Mouse (Mus musculus): Measurements from ENCODE around the gene Iqcf1.
"Not testable (repeated sequence)": the region's sequence is repeated elsewhere in the genome, so short reads cannot be mapped to it uniquely, and the experiment has no call there.

Iqcf1 gene

DNA sequence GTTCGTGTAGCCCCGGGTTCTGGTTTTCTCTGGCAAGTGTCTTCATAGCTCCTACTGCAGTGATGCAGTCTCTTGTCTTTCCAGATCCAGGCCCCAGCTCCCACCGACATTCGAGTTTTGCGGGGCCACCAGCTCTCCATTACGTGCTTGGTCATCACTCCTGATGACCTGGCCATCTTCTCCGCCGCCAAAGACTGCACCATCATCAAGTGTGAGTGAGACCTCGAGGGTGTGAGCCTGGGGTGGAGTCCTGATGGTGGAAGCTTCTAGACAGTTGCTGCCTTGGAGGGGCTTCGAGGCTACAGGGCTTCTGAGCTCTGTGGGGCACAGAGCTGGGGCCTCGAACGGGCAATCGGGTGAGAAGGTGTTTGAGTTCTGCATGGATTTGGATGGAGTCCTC lies 18.1 kb upstream of the Iqcf1 start:
- DNase-seq (ENCODE audit: extremely low read depth, insufficient read length, low spot score) = no peak

DNA sequence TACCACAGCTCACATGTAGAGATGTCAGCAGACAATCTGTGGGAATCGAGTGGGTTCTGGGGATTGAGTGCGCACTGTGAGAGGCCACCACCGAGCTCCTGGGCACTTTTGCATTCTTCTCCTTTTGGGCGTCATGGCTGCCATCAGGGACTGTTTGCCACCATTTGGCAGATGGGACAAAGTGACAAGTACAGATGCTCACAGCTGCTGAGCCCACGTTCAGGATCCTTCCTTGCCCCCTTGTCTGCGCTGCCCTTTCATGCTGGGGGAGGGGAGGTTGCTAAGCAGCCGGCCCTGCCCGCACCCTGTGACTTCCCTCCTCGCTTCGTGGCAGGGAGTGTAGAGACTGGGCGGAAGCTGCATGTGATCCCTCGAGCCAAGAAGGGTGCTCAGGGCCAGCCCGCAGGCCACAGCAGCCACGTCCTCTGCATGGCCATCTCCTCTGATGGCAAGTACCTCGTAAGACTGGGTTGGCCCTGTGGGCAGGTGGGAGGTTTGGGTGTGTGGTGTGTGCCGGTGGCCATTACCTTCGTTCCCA lies 17.1 kb upstream of the Iqcf1 start:
- DNase-seq (ENCODE audit: extremely low read depth, insufficient read length, low spot score) = no peak

DNA sequence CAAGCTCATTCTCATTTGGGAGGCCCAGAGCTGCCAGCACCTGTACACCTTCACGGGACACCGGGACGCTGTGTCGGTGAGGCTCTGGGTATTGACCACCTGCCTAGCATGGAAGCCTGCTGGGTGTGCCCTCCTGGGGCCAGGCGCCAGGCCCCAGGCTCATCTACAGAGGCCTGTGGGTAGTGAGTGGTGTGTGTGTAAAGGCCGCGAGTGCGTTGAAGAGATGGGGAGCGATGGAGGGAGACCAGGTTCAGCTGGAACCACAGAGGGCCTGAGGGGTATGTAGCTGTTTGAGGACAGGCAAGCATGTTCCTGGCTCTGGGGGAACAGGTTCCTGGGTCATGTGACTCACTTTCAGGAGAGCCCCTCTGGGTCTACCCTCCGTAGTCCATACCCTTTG lies 16.6 kb upstream of the Iqcf1 start:
- no peak for DNase-seq (ENCODE audit: extremely low read depth, insufficient read length, low spot score)

DNA sequence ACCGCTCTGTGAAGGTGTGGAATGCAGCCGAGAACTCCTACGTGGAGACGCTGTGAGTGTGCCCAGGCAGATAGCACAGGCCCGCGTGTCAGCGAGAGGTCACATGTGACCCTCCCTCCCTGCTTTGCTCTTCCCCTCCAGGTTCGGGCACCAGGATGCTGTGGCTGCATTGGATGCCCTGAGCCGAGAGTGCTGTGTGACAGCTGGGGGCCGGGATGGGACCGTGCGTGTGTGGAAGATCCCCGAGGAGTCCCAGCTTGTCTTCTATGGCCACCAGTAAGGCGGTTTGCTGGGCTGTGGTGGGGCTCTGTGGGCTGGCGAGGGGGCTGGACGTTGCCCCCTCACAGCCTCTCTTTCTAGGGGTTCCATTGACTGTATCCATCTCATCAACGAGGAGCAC lies 16.2 kb upstream of the Iqcf1 start:
- DNase-seq (ENCODE audit: extremely low read depth, insufficient read length, low spot score) = no peak

DNA sequence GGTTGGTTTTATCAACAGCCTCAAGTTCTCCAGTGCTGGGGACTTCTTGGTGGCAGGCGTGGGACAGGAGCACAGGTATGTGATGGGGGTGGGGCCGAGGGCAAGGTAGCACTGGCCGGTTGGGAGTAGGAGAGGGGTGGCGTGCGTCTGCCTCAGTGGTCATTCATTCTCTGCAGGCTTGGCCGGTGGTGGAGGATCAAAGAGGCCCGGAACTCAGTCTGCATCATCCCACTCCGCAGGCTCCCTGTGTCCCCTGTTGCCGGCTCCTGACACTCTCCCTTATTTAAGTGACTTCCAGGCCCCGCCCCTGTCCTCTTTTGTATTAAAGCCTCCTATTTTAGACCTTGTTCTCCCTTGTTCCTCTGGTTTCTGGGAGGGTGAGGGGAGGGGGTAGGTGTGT lies 14.7 kb upstream of the Iqcf1 start:
- DNase-seq (ENCODE audit: extremely low read depth, insufficient read length, low spot score) = no peak

DNA sequence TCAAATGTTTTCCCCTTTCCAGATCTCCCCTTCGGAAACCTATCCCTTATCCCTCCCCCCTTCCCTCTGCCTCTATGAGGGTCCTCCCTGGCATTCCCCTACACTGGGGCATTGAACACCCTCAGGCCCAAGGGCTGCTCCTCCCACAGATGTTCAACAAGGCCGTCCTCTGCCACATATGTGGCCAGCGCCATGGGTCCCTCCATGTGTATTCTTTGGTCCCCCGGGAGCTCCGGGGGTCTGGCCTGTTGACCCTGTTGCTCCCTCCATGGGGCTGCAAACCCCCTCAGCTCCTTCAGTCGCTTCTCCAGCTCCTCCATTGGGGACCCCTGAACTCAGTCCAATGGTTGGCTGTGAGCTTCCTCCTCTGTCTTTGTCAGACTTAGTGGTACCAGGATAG lies 12.2 kb upstream of the Iqcf1 start:
- DNase-seq (ENCODE audit: extremely low read depth, insufficient read length, low spot score) = not testable (repeated sequence)

DNA sequence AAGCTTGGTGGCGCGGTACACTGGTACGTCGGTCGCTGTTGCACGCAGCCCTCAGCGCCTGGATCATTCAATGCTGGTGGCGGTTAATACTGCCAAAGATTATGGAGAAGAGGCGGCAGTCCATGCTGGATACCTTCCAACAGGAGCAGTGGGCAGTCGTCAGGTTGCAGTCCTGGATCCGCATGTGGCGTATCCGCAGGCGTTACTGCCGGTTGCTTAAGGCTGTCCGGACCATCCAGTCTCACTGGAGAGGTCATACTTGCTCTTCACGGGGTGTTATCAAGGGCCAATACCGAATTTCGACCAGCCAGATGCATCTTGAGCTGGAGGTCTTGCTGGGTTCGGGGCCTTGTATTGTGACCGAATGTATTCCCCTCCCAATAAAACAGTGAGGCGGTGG lies 2.1 kb downstream of the Iqcf1 start:
- DNase-seq (ENCODE audit: extremely low read depth, insufficient read length, low spot score) = no peak

DNA sequence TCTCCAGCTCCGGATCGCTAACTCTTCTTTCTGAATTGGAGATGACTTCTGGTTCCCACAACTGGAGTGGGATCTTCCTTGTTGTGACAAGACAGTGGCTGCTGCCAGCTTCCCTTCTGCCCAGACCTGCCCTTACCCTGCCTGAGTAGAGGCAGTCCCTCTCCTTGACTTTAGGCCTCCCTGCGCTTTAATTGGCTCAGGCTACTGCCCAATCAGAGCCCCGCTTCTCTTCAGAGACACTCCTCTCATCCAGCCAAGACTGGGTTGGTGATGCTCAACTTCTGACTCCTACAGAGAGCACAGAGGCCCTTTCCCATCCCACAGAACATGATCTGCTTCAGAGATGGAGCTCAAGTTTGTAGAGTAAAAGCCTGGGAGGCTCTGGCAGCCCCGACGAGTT lies 4.5 kb downstream of the Iqcf1 start:
- no peak for DNase-seq (ENCODE audit: extremely low read depth, insufficient read length, low spot score)

DNA sequence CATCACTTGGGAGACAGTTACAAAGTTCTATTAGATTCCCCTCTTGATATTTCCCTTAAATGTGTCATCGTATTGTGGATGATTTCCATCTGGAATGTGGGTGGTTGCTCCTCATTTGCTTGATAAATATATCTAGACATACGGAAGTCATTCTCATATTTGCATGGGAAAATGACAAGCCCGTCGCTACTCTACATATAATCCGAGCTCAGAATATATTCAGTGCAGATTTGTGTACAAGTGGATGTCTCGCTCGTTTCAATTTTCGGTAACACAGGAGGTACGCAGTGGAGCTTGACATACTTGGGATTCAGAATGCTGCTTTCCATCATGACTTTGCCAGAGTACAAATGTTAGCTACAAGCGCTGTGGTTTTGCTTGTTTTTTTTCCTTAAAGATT lies 9.6 kb downstream of the Iqcf1 start:
- DNase-seq (ENCODE audit: extremely low read depth, insufficient read length, low spot score) = no peak

DNA sequence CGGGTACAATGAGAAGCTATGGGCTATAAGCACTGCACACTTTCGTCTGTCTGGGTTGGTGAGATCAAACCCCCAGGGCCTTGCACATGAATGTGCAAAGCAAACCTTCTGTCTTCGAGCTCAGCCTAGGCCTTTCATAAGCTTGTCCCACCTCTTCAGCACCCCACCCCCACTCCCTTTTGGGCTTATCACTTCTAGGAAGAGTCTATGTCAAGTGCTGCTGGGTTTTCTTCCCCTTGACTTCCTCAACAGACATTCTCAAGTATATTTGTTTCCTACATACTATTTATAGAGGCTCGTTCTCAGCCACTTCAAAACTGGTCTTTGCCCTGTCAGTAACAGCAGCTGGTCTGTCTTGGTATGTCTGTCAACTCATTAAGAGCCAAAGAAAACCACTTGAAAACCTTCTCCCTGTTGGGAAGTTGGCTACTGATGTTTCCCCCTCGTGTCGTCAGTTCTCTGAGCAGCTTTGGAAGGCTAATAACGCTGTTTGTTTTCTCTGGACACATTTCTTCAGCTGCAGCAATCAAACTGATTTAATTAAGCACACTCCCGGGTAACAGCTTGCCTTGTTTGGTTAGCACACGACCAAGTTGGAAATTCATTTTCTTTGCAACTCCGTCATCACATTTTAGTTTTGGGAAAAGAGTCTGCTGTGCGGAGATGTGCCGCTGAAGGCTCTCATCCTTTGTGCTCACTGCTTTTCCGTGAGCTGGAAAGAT lies 13.1 kb downstream of the Iqcf1 start:
- DNase-seq (ENCODE audit: extremely low read depth, insufficient read length, low spot score) = no peak

DNA sequence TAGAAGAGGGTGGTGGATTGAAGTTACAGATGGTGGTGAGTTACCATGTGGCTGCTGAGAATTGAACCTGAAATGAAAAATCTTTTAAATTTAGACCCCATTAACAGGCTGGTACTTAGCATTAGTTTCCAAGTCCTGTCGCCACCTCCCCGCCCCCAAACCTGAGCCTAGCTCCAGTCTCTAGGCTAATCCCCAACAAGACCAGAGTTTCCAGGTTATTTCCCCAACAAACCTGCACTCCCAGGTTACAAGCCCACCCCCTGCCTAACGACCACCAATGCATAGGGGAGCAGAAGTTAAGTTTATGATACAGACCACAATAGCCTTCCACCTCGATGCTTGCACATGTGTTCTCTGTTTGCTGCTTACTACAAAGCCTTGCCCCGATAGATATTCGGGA lies 13.8 kb downstream of the Iqcf1 start:
- no peak for DNase-seq (ENCODE audit: extremely low read depth, insufficient read length, low spot score)

DNA sequence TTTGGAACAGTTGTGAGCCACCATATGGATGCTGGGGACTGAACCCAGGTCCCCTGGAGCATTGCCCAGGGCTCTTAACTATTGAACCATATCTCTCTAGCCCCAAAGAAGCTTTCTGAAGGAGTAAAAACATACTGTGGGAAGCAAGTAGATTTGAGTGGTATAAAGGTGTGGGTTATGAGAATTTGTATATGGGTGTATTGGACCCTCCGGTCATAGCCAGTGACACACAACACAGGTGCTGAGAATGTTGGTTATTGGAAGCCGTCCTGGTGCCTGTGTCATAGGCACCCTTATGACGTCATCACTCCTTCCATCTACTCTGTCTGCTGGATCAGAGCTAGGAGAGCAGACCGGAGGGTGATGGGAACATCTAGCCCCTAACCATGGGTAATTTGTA lies 14.5 kb downstream of the Iqcf1 start, which contains the start of gene Iqcf5:
Gene Iqcf5 (plus strand): TSS at position 301 of the 400 bp plus-strand sequence.
- DNase-seq (ENCODE audit: extremely low read depth, insufficient read length, low spot score) = no peak

DNA sequence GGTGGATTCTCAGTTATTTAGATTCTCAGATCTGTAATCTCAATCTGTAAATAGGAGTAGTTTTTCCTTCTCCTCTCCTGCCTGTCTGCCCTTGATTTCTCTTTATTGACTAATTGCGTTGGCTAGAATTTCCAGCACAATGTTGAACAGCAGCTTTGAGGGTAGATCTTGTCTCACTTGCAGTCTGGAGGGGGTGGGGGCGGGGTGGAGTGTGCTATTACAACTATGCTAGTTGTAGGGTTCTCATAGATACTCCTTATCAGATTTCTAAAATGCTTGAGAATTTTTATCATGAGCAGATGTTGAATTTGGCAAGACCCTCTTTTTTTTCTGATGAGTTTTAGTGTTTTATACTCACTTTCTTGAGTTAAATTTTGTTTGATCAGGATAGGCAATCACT lies 19.7 kb downstream of the Iqcf1 start:
- DNase-seq (ENCODE audit: extremely low read depth, insufficient read length, low spot score) = no peak

DNA sequence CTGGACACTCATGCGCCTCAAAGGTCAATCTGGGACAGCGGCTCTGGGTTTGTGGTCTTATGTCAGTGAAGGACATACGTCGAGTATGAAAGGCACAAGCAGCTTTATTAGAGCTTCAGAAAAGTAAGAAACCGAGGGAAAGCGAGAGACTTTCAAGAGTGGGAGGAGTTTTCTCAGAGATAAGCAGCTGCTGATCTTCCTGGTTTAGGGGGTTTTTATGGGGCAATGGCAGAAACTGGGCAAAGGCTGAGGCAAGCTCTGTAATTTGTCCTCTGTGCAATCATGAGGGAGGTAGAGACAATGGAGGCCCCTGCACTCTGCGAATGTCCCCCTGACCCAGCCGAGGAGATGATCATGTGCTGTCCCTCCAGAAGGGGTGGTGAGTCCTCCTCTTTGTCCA lies 20.1 kb downstream of the Iqcf1 start:
- no peak for DNase-seq (ENCODE audit: extremely low read depth, insufficient read length, low spot score)

DNA sequence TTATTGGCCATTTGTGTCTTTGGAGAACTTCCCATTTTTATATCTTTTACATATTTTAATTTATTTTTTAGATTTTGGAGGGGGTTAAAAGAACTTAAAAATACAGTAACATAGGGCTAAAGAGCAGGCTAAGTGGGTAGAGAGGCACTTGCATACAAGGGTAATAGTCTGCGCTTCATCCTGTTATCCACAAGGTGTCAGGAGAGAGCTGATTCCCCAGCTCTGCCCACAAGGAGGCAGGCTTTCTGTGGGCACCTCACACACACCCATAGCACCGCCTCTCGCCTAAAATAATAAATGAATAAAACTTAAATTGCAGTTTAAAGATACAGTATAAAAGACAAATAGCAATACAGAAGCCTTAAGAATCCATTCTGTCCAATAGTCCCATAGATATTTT lies 32.1 kb downstream of the Iqcf1 start:
- DNase-seq (ENCODE audit: extremely low read depth, insufficient read length, low spot score) = peak; percentile 20

DNA sequence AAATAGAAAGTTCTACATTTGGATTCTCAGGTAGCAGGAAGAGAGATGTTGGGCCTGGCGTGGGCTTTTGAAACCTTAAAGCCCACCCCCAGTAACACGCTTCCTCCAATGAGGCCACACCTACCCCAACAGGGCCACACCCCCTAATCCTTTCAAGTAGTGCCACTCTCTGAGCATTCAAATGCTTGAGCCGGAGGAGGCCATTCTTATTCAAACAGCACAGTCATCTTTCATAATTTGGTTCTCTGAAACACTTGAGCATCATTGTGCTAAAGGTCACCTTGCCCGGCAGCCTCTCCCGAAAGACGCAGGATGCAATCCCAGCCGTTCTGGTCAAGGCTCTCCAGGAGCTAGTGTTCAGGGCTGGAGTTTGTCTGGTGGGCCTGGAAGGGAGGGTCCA lies 34.5 kb downstream of the Iqcf1 start:
- no peak for DNase-seq (ENCODE audit: extremely low read depth, insufficient read length, low spot score)

DNA sequence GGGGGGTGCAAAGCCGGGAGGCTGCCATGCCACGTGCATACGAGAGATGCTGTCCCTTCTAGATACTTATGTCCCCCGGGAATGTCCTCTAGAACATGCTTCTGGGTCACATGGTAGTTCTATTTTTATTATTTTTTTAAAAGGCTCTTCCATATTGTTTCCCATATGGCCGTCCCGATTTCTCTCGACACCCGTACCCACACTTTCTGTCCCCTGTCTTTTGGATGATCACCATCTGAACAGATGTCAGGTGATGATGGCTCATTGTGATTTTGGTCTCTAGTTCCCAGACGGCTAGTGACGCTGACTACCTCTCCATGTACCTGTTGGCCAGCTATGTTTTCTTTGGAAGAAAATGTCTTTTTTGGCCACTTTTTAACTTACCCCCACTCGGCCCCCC lies 35.2 kb downstream of the Iqcf1 start:
- DNase-seq (ENCODE audit: extremely low read depth, insufficient read length, low spot score) = no peak

Measured in 3134 (cell line).